Mouse (Mus musculus) midbrain, embryonic 14.5 days (tissue): ENCODE measurements at regions not wholly inside any gene's neighbourhood (a gene's known extent, or its start where the extent isn't known, plus 50 kb on each side); places are given as distances from the start of the nearest gene placed in this dataset.
A peak's percentile ranks its signal among the peaks of the same experiment; 100 is the strongest.

ENCODE experiments used
- ATAC-seq: fragments of 200-750 bp; cut with Nextera tagmentation; 2 replicates; pipeline ENCODE4 v1.8.0; 2017; ENCODE audit warnings: moderate number of reproducible peaks, moderate library complexity; ENCODE audit not compliant: low FRiP score, low TSS enrichment
- DNase-seq: peaks from one replicate; pipeline ENCODE4 v3.0.0-alpha.2; 2015
- H3K27ac ChIP-seq: fragments of 300-500 bp; sonication (generic); replicated peaks from 2 replicates; pipeline ENCODE4 v1.5.1; 2014; ENCODE audit warnings: mild to moderate bottlenecking, low read depth, low read length, moderate library complexity
- H3K27me3 ChIP-seq: fragments of 300-500 bp; sonication (generic); 2 replicates; pipeline ENCODE4 v1.6.1; 2014; ENCODE audit warnings: low read length, control low read depth, mixed read lengths; ENCODE audit not compliant: control insufficient read depth, insufficient read depth
- H3K36me3 ChIP-seq: fragments of 300-500 bp; sonication (generic); 2 replicates; pipeline ENCODE4 v1.6.1; 2014; ENCODE audit warnings: low read length, control low read depth; ENCODE audit not compliant: control insufficient read depth, insufficient read depth
- H3K4me1 ChIP-seq: fragments of 300-500 bp; sonication (generic); 2 replicates; pipeline ENCODE4 v1.6.1; 2014; ENCODE audit warnings: mild to moderate bottlenecking, antibody characterized with exemption, low read length, control low read depth; ENCODE audit not compliant: control insufficient read depth, insufficient read depth
- H3K4me2 ChIP-seq: fragments of 300-500 bp; sonication (generic); 2 replicates; pipeline ENCODE4 v1.6.1; 2014; ENCODE audit warnings: mild to moderate bottlenecking, low read length, moderate library complexity
- H3K4me3 ChIP-seq: fragments of 300-500 bp; sonication (generic); replicated peaks from 2 replicates; pipeline ENCODE4 v1.5.1; 2014; ENCODE audit warnings: low read depth, low read length
- H3K9ac ChIP-seq: fragments of 300-500 bp; sonication (generic); replicated peaks from 2 replicates; pipeline ENCODE4 v1.6.1; 2014; ENCODE audit warnings: mild to moderate bottlenecking, low read length, moderate library complexity
- H3K9me3 ChIP-seq: fragments of 300-500 bp; sonication (generic); 2 replicates; pipeline ENCODE4 v1.6.1; 2016; ENCODE audit warnings: low read length, control low read depth, mixed read lengths; ENCODE audit not compliant: control insufficient read depth
- WGBS: fragments of 180-500 bp; shearing (Covaris S2); extraction: QIAGEN DNeasy Blood & Tissue Kit; methylation state at CpG from one replicate; pipeline ENCODE4 v1.1.7; 2014; 5-methylcytosine and 5-hydroxymethylcytosine counted together

DNA sequence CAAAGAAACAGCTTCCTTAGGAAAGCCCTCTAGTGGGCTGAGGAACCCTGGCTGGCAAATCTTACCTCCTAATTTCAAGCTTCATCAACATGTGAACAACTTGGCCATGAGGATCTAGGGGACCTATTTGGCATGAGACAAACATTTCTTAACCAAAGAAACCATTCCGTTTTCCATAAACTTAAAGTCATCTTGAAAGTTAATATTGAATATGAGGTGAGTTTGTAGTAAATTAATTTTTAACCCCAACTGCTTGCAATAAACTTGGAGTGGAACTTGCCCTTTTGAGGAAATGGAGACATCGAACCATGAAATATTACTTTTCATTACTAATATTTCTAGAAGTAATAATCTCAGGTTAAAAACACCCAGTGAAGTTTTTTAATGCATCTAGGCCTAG, 229.7 kb downstream of the Cdh26 start:
- no peak overlapping the region for H3K27ac ChIP-seq
- no peaks in the 10 kb centered on the region for H3K36me3 ChIP-seq
- 92% methylated on average over 2 of the region's 2 CpGs for WGBS
- no peaks in the 10 kb centered on the region for H3K9me3 ChIP-seq
- no peak overlapping the region for H3K4me3 ChIP-seq
- no peaks in the 10 kb centered on the region for H3K4me1 ChIP-seq
- no peak overlapping the region for H3K9ac ChIP-seq
- ATAC-seq (no peak), DNase-seq (no peak)
- H3K4me2 ChIP-seq, result no peak overlapping the region
- H3K27me3 ChIP-seq, result no peaks in the 10 kb centered on the region

DNA sequence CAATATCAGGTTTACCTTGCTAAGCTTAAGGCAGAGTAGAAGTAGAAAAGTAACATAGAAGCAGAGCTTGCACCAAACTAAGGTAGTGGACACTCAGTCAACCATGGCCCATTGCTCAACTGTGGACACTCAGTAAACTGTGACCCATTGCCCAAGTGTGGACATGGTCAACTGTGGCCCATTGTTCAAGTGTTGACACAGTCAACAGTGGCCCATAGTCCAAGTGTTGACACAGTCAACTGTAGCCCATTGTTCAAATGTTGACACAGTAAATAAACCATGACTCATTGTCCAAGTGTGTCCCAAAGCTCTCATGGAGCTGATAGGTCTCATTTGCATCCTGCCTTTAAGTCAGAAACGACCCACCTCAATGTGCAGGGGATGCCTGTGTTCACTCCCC, 232.1 kb downstream of the Cdh26 start:
- Histone ChIP-seq H3K4me1 (no peaks in the 10 kb centered on the region), H3K4me2 (no peak overlapping the region), H3K4me3 (no peak overlapping the region), H3K27me3 (no peaks in the 10 kb centered on the region), H3K9ac (no peak overlapping the region), H3K27ac (no peak overlapping the region), H3K36me3 (no peaks in the 10 kb centered on the region), H3K9me3 (no peaks in the 10 kb centered on the region)
- WGBS, result 48% methylated on average over 1 of the region's 1 CpGs
- no peak for DNase-seq
- no peak for ATAC-seq

DNA sequence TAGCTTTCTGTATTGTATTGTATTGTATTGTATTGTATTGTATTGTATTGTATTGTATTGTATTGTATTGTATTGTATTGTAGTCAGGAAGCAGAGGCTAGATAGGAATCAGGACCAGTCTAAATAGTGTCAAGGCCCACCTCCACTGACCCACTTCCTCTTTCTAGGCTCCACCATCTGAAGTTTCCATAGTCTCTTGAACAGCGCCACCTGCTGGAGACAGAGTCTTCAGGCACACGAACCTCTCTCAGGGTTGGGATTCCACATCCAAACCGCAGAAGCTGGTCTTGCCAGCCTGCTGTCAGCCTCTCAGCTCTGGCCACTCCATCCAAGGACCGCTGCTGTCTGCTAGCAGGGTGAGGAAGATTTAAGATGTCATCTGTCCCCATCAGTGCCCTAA, 234.6 kb downstream of the Cdh26 start:
- H3K4me3 ChIP-seq, result no peak overlapping the region
- H3K4me1 ChIP-seq, result no peaks in the 10 kb centered on the region
- DNase-seq (peak; percentile 85), ATAC-seq (no peak)
- H3K27me3 ChIP-seq, result no peaks in the 10 kb centered on the region
- no peak overlapping the region for H3K27ac ChIP-seq
- H3K36me3 ChIP-seq, result no peaks in the 10 kb centered on the region
- H3K9ac ChIP-seq, result no peak overlapping the region
- no peak overlapping the region for H3K4me2 ChIP-seq
- H3K9me3 ChIP-seq, result no peaks in the 10 kb centered on the region
- 16% methylated on average over 4 of the region's 4 CpGs for WGBS

DNA sequence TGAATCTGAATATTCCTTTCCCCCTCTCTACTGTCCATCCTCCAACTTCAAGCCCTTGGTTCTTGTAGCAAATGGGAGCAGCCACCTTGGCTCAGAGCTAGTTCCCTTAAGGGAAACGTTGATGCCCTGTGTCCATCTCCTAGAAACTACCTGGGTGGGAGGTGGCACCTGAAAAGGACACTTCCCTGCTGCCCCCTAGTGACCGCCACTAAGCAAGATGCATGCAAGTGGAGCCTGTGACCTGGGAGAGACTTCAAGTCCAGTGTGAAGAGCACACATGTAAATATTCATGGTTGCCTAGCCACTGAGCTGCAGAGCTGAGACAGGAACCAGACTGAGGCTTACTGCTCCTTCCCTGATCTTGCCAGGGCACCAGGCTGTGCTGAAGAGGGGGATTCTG, 238.1 kb downstream of the Cdh26 start:
- WGBS, result 35% methylated on average over 2 of the region's 2 CpGs
- H3K4me2 ChIP-seq, result no peak overlapping the region

DNA sequence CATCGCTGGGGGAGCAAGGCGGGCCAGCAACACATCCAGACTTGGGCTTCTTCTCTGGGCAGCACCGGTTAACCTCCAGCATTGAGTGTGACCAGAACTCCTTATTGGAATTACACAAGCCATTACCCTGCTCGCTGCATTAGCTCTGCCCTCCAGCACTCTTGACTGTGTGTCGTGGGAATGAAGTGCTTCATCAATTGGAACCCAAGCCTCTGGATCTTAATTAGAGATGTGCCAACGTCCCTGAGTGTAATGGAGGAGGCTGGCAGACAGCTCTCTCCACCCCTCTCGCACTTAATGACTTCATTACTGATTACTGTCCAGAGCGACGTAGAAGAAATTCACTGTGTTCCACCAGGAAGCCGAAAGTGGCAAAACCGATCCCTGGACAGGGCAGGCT, 240.6 kb downstream of the Cdh26 start:
- DNase-seq (no peak), ATAC-seq (no peak)
- Histone ChIP-seq H3K27ac (no peak overlapping the region), H3K9ac (no peak overlapping the region), H3K9me3 (no peaks in the 10 kb centered on the region), H3K27me3 (no peaks in the 10 kb centered on the region), H3K4me3 (no peak overlapping the region), H3K4me2 (no peak overlapping the region), H3K4me1 (0 out of 2 replicates have a peak, but pooled peaks cover 4% of the 10 kb centered on the region), H3K36me3 (no peaks in the 10 kb centered on the region)
- WGBS, result 65% methylated on average over 11 of the region's 11 CpGs

More for the DNA sequence above, 238.1 kb downstream of the Cdh26 start:
- ATAC-seq (no peak), DNase-seq (no peak)
- Histone ChIP-seq H3K9ac (no peak overlapping the region), H3K36me3 (no peaks in the 10 kb centered on the region), H3K4me1 (0 out of 2 replicates have a peak, but pooled peaks cover 4% of the 10 kb centered on the region), H3K27ac (no peak overlapping the region), H3K9me3 (no peaks in the 10 kb centered on the region), H3K4me3 (no peak overlapping the region), H3K27me3 (no peaks in the 10 kb centered on the region)

DNA sequence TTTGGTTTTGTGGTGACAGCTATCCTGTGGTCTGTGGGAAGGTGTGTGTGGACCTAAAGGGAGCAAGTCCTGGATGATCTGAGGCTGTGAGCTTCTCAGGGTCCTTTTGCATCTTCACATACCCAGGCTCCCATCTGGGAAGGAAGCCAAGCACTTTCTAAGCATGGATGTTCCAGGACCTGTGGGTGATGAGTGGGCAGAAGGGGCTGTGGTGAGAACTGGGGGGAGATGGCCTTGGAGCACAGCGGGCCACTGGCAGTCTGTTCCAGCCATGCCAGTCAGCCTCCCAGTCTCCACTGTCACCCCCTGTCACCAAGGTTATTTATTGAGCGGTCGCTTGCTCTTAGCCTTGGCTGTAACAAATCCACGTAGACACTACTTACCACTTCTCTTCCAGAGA, 243.3 kb downstream of the Cdh26 start:
- Histone ChIP-seq H3K27me3 (no peaks in the 10 kb centered on the region), H3K9me3 (no peaks in the 10 kb centered on the region), H3K27ac (no peak overlapping the region), H3K9ac (no peak overlapping the region), H3K4me2 (no peak overlapping the region), H3K4me1 (peaks cover 5% of the 10 kb centered on the region; the same call in 1 of the 2 replicates), H3K4me3 (no peak overlapping the region), H3K36me3 (no peaks in the 10 kb centered on the region)
- no peak for ATAC-seq
- DNase-seq, result no peak
- WGBS, result 80% methylated on average over 4 of the region's 4 CpGs

DNA sequence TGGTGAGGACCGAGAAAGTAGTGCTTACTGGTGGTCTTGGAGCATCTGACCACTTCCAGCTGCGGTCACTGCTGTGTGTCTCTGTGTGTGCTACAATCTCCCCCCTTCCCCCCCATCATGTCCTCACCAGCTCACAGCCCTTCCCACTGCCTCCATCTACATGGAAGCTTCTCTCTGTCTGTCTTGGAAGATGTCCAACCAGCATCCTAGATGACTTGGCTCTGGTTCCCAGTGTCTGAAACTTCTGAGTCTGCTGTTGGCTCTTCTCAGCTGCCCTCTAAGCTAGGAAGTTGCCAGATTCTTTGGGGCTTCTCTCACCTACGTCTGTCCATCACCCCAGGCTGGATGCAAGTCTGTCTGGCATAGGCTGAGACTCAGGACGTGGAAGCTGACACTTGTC, 244.3 kb downstream of the Cdh26 start:
- Histone ChIP-seq H3K9me3 (no peaks in the 10 kb centered on the region), H3K36me3 (no peaks in the 10 kb centered on the region), H3K4me2 (no peak overlapping the region), H3K4me1 (peaks cover 6% of the 10 kb centered on the region; the same call in 1 of the 2 replicates), H3K27ac (no peak overlapping the region), H3K27me3 (no peaks in the 10 kb centered on the region), H3K4me3 (no peak overlapping the region), H3K9ac (no peak overlapping the region)
- DNase-seq (no peak), ATAC-seq (no peak)
- WGBS, result 71% methylated on average over 4 of the region's 4 CpGs

DNA sequence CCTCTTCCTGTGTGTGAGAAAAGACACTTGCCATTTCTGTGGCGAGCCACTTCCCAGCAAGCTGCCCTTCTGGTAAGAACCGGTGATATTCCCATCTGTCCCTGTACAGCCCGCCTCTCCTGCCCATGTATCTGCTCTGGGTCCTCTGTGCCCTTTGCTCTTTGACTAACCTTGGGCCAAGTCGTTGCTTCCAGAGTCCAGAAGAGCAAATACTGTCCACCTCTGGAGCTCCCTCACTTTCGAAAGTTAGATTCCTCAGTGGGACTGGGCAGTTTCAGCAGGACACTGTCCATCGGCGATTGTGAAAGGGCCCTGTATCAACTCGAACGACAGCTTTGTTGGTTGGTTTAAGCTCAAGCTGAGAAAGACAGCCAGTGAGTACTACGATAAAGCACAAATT, 246.6 kb downstream of the Cdh26 start:
- no peak overlapping the region for H3K4me2 ChIP-seq
- H3K9ac ChIP-seq, result no peak overlapping the region
- no peak overlapping the region for H3K4me3 ChIP-seq
- no peaks in the 10 kb centered on the region for H3K36me3 ChIP-seq
- H3K4me1 ChIP-seq, result peaks cover 2% of the 10 kb centered on the region; the same call in 1 of the 2 replicates
- no peaks in the 10 kb centered on the region for H3K9me3 ChIP-seq
- WGBS, result 87% methylated on average over 10 of the region's 10 CpGs
- no peak for ATAC-seq
- no peak overlapping the region for H3K27ac ChIP-seq
- no peak for DNase-seq
- no peaks in the 10 kb centered on the region for H3K27me3 ChIP-seq

DNA sequence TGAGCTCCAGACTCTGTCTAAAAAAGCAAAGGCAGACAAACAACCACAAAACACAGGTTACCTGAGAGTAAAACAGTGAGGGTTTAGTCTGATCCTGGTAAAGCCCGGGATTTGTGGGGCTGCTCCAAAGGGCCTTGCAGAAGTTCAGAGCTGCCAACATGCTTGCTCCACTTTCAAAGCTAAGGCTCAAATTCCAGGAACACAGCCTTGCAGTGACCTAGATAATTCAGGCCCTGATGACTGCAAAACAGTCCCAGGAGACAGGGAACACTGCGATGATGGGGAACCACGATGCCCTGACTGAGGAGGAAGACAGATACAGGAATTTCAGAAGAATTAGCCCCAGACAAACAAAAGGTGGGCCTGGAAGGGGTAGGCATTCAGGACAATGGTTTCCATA, 250.0 kb downstream of the Cdh26 start:
- H3K4me2 ChIP-seq, result no peak overlapping the region
- ATAC-seq (no peak), DNase-seq (no peak)
- H3K9ac ChIP-seq, result no peak overlapping the region
- H3K4me3 ChIP-seq, result no peak overlapping the region
- H3K4me1 ChIP-seq, result peaks cover 2% of the 10 kb centered on the region
- H3K9me3 ChIP-seq, result no peaks in the 10 kb centered on the region
- no peak overlapping the region for H3K27ac ChIP-seq
- no peaks in the 10 kb centered on the region for H3K36me3 ChIP-seq
- WGBS, result 79% methylated on average over 3 of the region's 3 CpGs
- H3K27me3 ChIP-seq, result no peaks in the 10 kb centered on the region
